Mouse (Mus musculus) limb, embryonic 13.5 days (tissue): Measurements from ENCODE around the gene Aqp5. TPM values are rescaled to one million over a fixed set of nuclear protein-coding genes. Genes with fewer than 3 reads are reported as not detected.
A peak's percentile ranks its signal among the peaks of the same experiment; 100 is the strongest.

Experiments used
- ATAC-seq: fragments of 200-750 bp; cut with Nextera tagmentation; 2 replicates; pipeline ENCODE4 v1.8.0; 2017; ENCODE audit warnings: low read depth, moderate number of reproducible peaks, moderate TSS enrichment; ENCODE audit not compliant: low FRiP score
- H3K27ac ChIP-seq: fragments of 300-500 bp; sonication (generic); 2 replicates; pipeline ENCODE4 v1.5.1; 2015; ENCODE audit warnings: inconsistent platforms, mild to moderate bottlenecking, moderate library complexity
- H3K27me3 ChIP-seq: fragments of 300-500 bp; sonication (generic); 2 replicates; pipeline ENCODE4 v1.6.1; 2015; ENCODE audit warnings: mild to moderate bottlenecking, inconsistent platforms
- H3K36me3 ChIP-seq: fragments of 300-500 bp; sonication (generic); 2 replicates; pipeline ENCODE4 v1.6.1; 2015; ENCODE audit warnings: inconsistent platforms, mild to moderate bottlenecking, moderate library complexity
- H3K4me1 ChIP-seq: fragments of 300-500 bp; sonication (generic); 2 replicates; pipeline ENCODE4 v1.6.1; 2015; ENCODE audit warnings: inconsistent platforms
- H3K4me2 ChIP-seq: fragments of 300-500 bp; sonication (generic); replicated peaks from 2 replicates; pipeline ENCODE4 v1.6.1; 2015; ENCODE audit warnings: inconsistent platforms, mild to moderate bottlenecking, moderate library complexity
- H3K4me3 ChIP-seq: fragments of 300-500 bp; sonication (generic); 2 replicates; pipeline ENCODE4 v1.5.1; 2015; ENCODE audit warnings: moderate library complexity, mild to moderate bottlenecking, inconsistent platforms
- H3K9ac ChIP-seq: fragments of 300-500 bp; sonication (generic); 2 replicates; pipeline ENCODE4 v1.6.1; 2015; ENCODE audit warnings: mild to moderate bottlenecking, inconsistent platforms
- H3K9me3 ChIP-seq: fragments of 300-500 bp; sonication (generic); 2 replicates; pipeline ENCODE4 v1.6.1; 2016; ENCODE audit warnings: inconsistent platforms
- WGBS: fragments of 180-500 bp; shearing (Covaris S2); methylation state at CpG from one replicate; pipeline ENCODE4 v1.1.7; 2015; 5-methylcytosine and 5-hydroxymethylcytosine counted together
- polyA plus RNA-seq: library from polyadenylated mRNA; unstranded; fragments of >200 nt; fragmentation: Nextera tagmentation; extraction: Ambion mirVana; gene quantifications from 2 replicates; pipeline ENCODE4 v1.2.1, GENCODE M21; 2015

Gene Aqp5
- polyA plus RNA-seq, 1 experiment from 2014 or later, result 0.27 TPM

- no peak for ATAC-seq
- Histone ChIP-seq H3K27ac (no peak overlapping the region), H3K4me1 (peaks cover 25% of the 10 kb centered on the region), H3K4me2 (no peak overlapping the region), H3K27me3 (peaks cover 19% of the 10 kb centered on the region), H3K9me3 (no peaks in the 10 kb centered on the region), H3K4me3 (no peak overlapping the region), H3K36me3 (no peaks in the 10 kb centered on the region), H3K9ac (no peak overlapping the region)
- WGBS, result 71% methylated on average over 13 of the region's 13 CpGs
Observed at GRCm38 (mm10) chr15:99614273-99614672, 23.7 kb downstream of the Aqp5 start.

- Histone ChIP-seq H3K4me1 (peaks cover 25% of the 10 kb centered on the region), H3K36me3 (peaks cover 4% of the 10 kb centered on the region), H3K4me3 (0 out of 2 replicates have a peak overlapping the region, but pooled peaks have one; percentile 3), H3K4me2 (peak overlapping the region; percentile 21; the same call in 1 of the 2 replicates), H3K27me3 (peaks cover 19% of the 10 kb centered on the region), H3K9me3 (no peaks in the 10 kb centered on the region), H3K9ac (no peak overlapping the region), H3K27ac (no peak overlapping the region)
- WGBS, result 10% methylated on average over 12 of the region's 12 CpGs
- ATAC-seq, result peak; percentile 69; the same call in 1 of the 2 replicates
Observed at GRCm38 (mm10) chr15:99614753-99615152, 24.2 kb downstream of the Aqp5 start.

DNA sequence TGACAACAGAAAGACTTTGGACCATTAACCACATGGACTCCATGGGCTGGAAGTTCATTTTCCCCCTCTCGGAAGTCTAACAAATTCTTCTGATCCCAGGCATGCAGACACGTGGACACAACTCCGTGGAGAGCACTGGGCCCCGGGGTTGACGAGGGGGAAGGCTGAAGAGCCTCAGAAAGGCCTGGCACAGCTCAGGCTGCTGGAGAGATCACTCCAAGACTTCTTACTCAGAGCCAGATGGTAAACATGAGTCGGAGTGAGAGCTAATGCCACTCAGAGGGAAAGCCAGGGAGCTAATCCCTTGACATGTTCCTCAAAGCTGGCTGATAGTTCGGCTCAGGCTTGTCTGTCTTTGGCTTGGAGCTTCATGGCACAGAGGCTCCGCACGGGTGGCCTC, 24.7 kb downstream of the Aqp5 start:
- Histone ChIP-seq H3K27ac (no peak overlapping the region), H3K36me3 (peaks cover 7% of the 10 kb centered on the region), H3K4me1 (peaks cover 25% of the 10 kb centered on the region), H3K4me3 (no peak overlapping the region), H3K9me3 (no peaks in the 10 kb centered on the region), H3K27me3 (peaks cover 19% of the 10 kb centered on the region), H3K9ac (no peak overlapping the region), H3K4me2 (peak overlapping the region; percentile 21; the same call in 1 of the 2 replicates)
- 30% methylated on average over 9 of the region's 9 CpGs for WGBS
- ATAC-seq, result peak; percentile 28; the same call in 1 of the 2 replicates

- H3K4me2 ChIP-seq, result no peak overlapping the region
- no peak for ATAC-seq
- H3K9me3 ChIP-seq, result no peaks in the 10 kb centered on the region
- peaks cover 13% of the 10 kb centered on the region for H3K27me3 ChIP-seq
- no peak overlapping the region for H3K27ac ChIP-seq
- WGBS, result 78% methylated on average over 3 of the region's 3 CpGs
- peaks cover 17% of the 10 kb centered on the region for H3K4me1 ChIP-seq
- peaks cover 35% of the 10 kb centered on the region for H3K36me3 ChIP-seq
- no peak overlapping the region for H3K9ac ChIP-seq
- H3K4me3 ChIP-seq, result no peak overlapping the region
Observed at GRCm38 (mm10) chr15:99618595-99618994, 28.0 kb downstream of the Aqp5 start.

- no peaks in the 10 kb centered on the region for H3K9me3 ChIP-seq
- peaks cover 9% of the 10 kb centered on the region for H3K4me1 ChIP-seq
- no peak overlapping the region for H3K4me3 ChIP-seq
- peaks cover 47% of the 10 kb centered on the region for H3K36me3 ChIP-seq
- no peak overlapping the region for H3K27ac ChIP-seq
- no peak overlapping the region for H3K9ac ChIP-seq
- H3K4me2 ChIP-seq, result no peak overlapping the region
- H3K27me3 ChIP-seq, result peaks cover 1% of the 10 kb centered on the region; the same call in 1 of the 2 replicates
- ATAC-seq, result no peak
- WGBS, result 74% methylated on average over 4 of the region's 4 CpGs
Observed at GRCm38 (mm10) chr15:99619821-99620220, 29.2 kb downstream of the Aqp5 start.

DNA sequence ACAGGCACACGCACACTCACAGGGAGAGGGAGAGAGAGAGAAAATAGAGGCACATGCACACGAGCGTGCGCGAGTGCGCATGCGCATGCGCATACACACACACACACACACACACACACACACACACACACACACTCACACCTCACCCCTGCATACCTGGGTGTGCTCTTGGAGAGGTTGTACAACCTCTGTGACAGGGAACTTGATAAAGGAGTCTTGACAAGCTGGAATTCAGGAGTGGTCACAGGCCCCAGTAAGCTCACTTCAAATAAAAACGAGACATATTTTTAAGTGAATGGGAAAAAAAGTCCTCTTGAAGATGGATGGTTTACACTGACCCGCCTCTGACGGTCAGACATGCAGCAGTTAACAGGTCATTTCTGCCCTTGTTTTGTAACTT, 31.5 kb downstream of the Aqp5 start:
- no peak for ATAC-seq
- Histone ChIP-seq H3K27me3 (no peaks in the 10 kb centered on the region), H3K4me1 (no peaks in the 10 kb centered on the region), H3K4me2 (no peak overlapping the region), H3K4me3 (no peak overlapping the region), H3K27ac (no peak overlapping the region), H3K36me3 (peaks cover 69% of the 10 kb centered on the region), H3K9ac (no peak overlapping the region), H3K9me3 (no peaks in the 10 kb centered on the region)
- WGBS, result 94% methylated on average over 11 of the region's 11 CpGs

- Histone ChIP-seq H3K36me3 (peaks cover 92% of the 10 kb centered on the region), H3K27ac (no peak overlapping the region), H3K27me3 (no peaks in the 10 kb centered on the region), H3K4me1 (no peaks in the 10 kb centered on the region), H3K4me3 (no peak overlapping the region), H3K4me2 (no peak overlapping the region), H3K9ac (no peak overlapping the region), H3K9me3 (no peaks in the 10 kb centered on the region)
- ATAC-seq, result no peak
Observed at GRCm38 (mm10) chr15:99631618-99632017, 41.0 kb downstream of the Aqp5 start.

DNA sequence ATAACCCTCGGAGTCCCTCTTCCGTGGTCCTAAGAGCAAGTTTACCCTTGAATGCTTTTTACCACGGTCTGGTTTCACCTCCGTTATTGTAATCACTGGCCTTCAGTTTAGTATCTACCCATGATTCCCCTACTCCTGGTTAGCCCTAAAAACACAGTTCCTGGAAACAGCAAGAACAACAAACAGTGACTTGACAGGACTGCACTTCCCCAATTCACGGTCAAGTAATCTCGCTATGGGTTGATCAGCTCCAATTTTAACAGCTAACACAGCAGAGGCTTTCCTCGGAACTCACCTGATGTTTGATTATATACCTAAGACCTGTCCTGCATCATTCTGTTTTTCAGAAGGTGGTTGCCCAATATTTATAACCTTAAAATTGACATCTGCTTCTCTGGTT, 44.1 kb downstream of the Aqp5 start:
- WGBS, result 84% methylated on average over 7 of the region's 7 CpGs
- H3K36me3 ChIP-seq, result peaks cover 95% of the 10 kb centered on the region

DNA sequence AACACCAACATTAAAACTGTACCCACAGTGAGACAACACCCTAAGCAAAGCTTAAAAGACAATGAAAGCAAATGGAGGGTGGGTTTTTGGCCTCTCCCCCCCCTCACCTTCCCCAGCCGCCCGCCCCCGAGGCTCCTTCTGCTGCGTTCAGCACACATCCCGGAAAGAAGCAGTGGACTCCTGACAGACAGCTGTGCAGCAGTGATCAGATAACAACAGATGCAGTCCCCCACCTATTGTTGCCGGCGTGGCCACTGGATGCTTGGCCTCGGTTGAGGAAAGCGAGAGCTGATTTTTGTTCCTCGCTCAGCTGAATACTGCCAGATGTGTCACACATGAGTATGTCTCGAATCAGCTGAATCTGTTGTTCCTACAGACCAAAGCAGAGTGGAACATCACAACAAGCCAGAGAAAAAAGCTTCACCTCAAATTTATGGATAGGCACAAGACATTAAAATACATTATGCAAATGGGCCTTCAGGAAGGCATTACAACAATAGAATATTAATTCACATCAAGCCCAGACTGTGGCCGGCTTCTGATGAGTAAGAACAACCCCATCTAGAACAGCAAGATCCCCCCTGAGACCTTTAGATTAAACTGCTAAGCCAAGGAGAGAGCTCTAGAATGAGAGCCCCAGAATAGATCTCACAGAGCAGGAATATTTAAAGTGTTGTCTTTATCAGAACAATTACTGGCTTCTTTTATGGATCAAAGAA, 47.0 kb downstream of the Aqp5 start:
- WGBS, result 72% methylated on average over 12 of the region's 12 CpGs
- Histone ChIP-seq H3K27me3 (no peaks in the 10 kb centered on the region), H3K9ac (no peak overlapping the region; the same call in 1 of the 2 replicates), H3K4me1 (0 out of 2 replicates have a peak, but pooled peaks cover 2% of the 10 kb centered on the region), H3K27ac (no peak overlapping the region), H3K9me3 (no peaks in the 10 kb centered on the region), H3K4me2 (no peak overlapping the region), H3K4me3 (no peak overlapping the region), H3K36me3 (peaks cover 90% of the 10 kb centered on the region)
- no peak for ATAC-seq

More for the DNA sequence above, 44.1 kb downstream of the Aqp5 start:
- Histone ChIP-seq H3K4me2 (no peak overlapping the region), H3K9ac (no peak overlapping the region), H3K27me3 (no peaks in the 10 kb centered on the region), H3K9me3 (no peaks in the 10 kb centered on the region), H3K27ac (no peak overlapping the region), H3K4me1 (no peaks in the 10 kb centered on the region), H3K4me3 (no peak overlapping the region)
- no peak for ATAC-seq

DNA sequence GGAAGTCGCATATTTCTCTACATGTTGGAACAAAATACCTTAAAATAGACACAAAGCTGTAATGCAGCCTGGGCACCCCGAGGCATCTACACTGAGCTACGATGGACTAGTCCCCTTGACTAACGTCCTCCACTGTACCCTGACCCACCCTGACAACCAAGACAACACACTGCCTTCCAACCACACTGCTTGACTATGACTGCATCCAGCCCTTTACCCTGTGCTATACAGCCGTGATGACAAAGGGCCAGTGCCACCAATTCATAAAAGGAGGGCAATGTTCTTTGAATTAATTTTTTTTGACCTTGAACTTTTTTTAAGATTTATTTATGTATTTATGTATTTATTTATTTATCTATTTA, 47.5 kb downstream of the Aqp5 start:
- Histone ChIP-seq H3K27me3 (no peaks in the 10 kb centered on the region), H3K27ac (no peak overlapping the region), H3K4me1 (0 out of 2 replicates have a peak, but pooled peaks cover 5% of the 10 kb centered on the region), H3K9ac (no peak overlapping the region), H3K4me3 (no peak overlapping the region), H3K4me2 (no peak overlapping the region), H3K9me3 (no peaks in the 10 kb centered on the region), H3K36me3 (peaks cover 84% of the 10 kb centered on the region)
- no peak for ATAC-seq
- WGBS, result 86% methylated on average over 5 of the region's 5 CpGs

DNA sequence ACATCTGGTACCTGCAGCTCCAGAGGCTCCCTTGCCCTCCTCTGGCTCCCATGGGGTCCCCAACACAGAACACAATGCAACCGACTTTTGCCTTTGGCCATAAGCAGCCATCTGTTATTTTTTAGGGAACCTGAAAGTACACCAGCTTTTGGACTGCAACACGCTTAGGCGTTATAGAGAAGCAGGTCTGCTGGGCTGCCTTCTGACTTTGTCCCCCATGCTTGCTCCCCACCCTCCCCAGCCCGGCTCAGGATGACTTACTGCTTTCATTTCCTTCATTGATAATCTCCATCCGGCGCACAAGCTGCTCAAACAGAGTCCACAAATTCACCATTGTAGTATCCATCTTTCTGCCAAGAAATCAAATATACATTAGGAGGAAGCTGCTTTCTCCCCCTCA, 52.0 kb downstream of the Aqp5 start:
- peaks cover 28% of the 10 kb centered on the region for H3K4me1 ChIP-seq
- no peaks in the 10 kb centered on the region for H3K9me3 ChIP-seq
- ATAC-seq, result no peak
- H3K27me3 ChIP-seq, result no peaks in the 10 kb centered on the region
- H3K27ac ChIP-seq, result no peak overlapping the region; the same call in 1 of the 2 replicates
- no peak overlapping the region for H3K9ac ChIP-seq
- no peak overlapping the region for H3K4me3 ChIP-seq
- 62% methylated on average over 6 of the region's 6 CpGs for WGBS
- H3K4me2 ChIP-seq, result no peak overlapping the region
- peaks cover 43% of the 10 kb centered on the region for H3K36me3 ChIP-seq

DNA sequence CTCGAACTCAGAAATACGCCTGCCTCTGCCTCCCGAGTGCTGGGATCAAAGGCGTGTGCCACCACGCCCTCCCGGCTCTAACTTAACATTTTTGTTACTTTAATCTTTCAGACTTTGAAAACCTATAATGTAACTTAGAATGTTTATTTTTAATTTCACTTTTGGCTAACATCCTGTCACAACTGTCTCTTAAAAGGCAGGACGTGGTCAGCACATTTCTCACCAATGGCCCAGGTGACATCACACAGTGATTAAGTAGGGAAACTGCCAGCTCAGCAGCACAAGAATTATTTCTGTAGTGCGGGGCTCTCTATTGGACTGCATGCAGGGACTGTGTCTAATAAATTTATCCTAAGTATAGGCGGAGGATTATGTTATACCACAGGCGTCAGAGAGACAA, 53.2 kb downstream of the Aqp5 start:
- H3K27ac ChIP-seq, result no peak overlapping the region

More for the DNA sequence above, 53.2 kb downstream of the Aqp5 start:
- peaks cover 32% of the 10 kb centered on the region for H3K36me3 ChIP-seq
- H3K4me2 ChIP-seq, result no peak overlapping the region
- ATAC-seq, result no peak
- no peaks in the 10 kb centered on the region for H3K27me3 ChIP-seq
- no peak overlapping the region for H3K4me3 ChIP-seq
- H3K4me1 ChIP-seq, result peaks cover 39% of the 10 kb centered on the region
- WGBS, result 82% methylated on average over 10 of the region's 10 CpGs
- H3K9ac ChIP-seq, result no peak overlapping the region
- no peaks in the 10 kb centered on the region for H3K9me3 ChIP-seq
